Mouse (Mus musculus): Measurements from ENCODE around the gene Arfgap3.

DNA sequence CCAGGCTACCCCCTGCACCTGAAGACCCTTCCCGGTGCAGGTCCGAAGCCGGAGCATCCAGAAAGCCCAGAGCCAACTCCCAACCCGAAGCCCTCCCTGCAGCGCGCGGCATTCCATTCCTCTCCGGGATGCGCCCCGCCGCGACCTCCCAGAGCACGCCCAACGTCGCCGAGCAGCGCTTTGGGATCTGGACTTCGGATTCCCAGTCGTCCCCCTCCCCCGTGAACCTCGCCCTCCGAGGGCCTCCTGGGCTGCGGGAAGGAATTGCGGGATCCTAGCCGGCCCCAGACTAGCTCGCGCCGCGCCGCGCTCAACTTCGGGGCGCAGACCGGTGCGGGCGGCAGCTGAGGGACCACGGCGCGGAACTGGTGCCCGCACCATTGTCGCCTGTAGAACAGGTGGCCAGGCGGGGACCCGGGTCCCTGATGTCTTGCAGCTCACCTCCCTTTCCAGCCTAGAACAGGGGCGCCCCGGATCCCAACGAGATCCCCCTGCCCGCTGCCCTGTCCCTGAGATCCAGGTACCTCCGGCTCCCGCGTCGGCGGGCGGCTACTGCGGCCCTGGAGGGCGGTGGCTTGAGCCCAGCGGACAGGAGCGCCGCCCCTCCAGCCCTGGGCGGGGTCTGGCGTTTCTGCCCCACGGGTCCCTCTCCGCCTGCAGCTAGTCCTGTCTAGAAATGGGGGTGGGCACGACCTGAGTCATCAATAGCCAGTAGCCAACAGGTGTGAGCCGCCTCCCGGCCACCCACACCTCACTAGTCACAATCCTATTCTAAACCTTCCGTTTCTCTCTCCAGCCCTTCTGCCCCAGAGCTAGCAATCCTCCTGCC lies 98.7 kb downstream of the Arfgap3 start, which contains the start of gene A4galt:
- TF ChIP-seq POLR2A (IDR thresholded peaks at IDR 0.05; ENCODE audit: borderline replicate concordance, extremely low read depth, insufficient read depth, insufficient read length, poor library complexity, severe bottlenecking) (no peak), CTCF (IDR thresholded peaks at IDR 0.05; ENCODE audit: borderline replicate concordance, extremely low read depth, insufficient read depth, insufficient read length) (no peak)
